Mouse (Mus musculus): ENCODE measurements at regions not wholly inside any gene's neighbourhood (a gene's known extent, or its start where the extent isn't known, plus 50 kb on each side); places are given as distances from the start of the nearest gene placed in this dataset.

DNA sequence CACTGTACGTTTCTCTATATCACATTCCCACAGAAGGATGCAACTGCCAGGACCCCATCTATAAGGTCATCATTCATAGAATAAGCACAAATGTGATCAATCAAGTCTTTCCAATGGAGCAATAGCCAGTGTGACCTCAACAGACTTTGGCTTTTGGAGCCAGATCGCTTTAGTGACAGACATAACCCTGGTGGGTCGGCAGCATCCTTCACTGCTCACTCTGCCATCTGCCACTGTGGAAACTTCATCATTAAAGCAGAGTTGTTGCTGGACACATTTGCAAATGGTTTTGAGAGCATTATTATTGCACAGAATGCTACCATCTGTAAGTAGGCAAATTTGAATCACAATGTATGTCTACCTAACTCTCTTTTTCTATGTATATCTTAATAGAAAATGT lies 212.9 kb upstream of the Gk2 start:
- TF ChIP-seq CTCF (IDR thresholded peaks at IDR 0.05; ENCODE audit: low read depth, low read length) = no peak
- TF ChIP-seq POLR2A (IDR thresholded peaks at IDR 0.05; ENCODE audit: insufficient read depth, low read length) = no peak

All from ES-Bruce4 (cell line).